In genomic region chr6:51551267-51551802, GRCm38 (mm10) we compare ENCODE assay signal across 26 mouse cellular contexts. TPM values are rescaled to one million over a fixed set of nuclear protein-coding genes. Genes with fewer than 3 reads are reported as not detected.
DNase-seq lines count a peak whose midpoint lies in the region; ATAC-seq and TF ChIP-seq lines count a peak whose summit lies in the region.
"Had no signal": no experiment of that assay in that cellular context is flagged by ENCODE, and none has a peak within 500 bp of the region (broad histone marks: within the 10 kb centered on the region; RNA-seq: fewer than 3 reads in every experiment).

No protein-coding gene starts in this region.

- no peak overlapping the region for H3K4me2 ChIP-seq in liver, postnatal 0 days (ENCODE audit: low read depth, low read length)
- no peak overlapping the region for H3K4me2 ChIP-seq in liver, embryonic 12.5 days
- no peak overlapping the region for H3K4me2 ChIP-seq in midbrain, embryonic 16.5 days (ENCODE audit: low read length)
- H3K4me2 ChIP-seq: embryonic facial prominence, embryonic 15.5 days; heart, embryonic 13.5 days; hindbrain, embryonic 12.5 days; kidney, embryonic 15.5 days; limb, embryonic 12.5 days; liver, embryonic 11.5 days; lung, embryonic 14.5 days had no signal

- H3K36me3 ChIP-seq in liver, postnatal 0 days (replicated peaks; ENCODE audit: insufficient read depth, low read length) = 0 out of 2 replicates have a peak, but pooled peaks cover 2% of the 10 kb centered on the region
- H3K36me3 ChIP-seq in liver, embryonic 12.5 days = no peaks in the 10 kb centered on the region
- no peaks in the 10 kb centered on the region; the same call in 1 of the 2 replicates for H3K36me3 ChIP-seq in macrophage (ENCODE audit: inconsistent target)
- no peaks in the 10 kb centered on the region for H3K36me3 ChIP-seq in midbrain, embryonic 16.5 days (ENCODE audit: control insufficient read depth, insufficient read depth, low read length)
- H3K36me3 ChIP-seq: embryonic facial prominence, embryonic 15.5 days; hindbrain, embryonic 12.5 days; kidney, embryonic 15.5 days; limb, embryonic 12.5 days had no signal

- no peak for ATAC-seq in liver, postnatal 0 days
- no peak for ATAC-seq in liver, embryonic 12.5 days
- no peak for ATAC-seq in cerebellum, adult (ENCODE audit: insufficient number of reproducible peaks, low FRiP score, low TSS enrichment)
- ATAC-seq in midbrain, embryonic 16.5 days = no peak
- ATAC-seq: forebrain, embryonic 14.5 days; intestine, postnatal 0 days had no signal

- peaks cover 98% of the 10 kb centered on the region for H3K79me2 ChIP-seq in macrophage (ENCODE audit: inconsistent target)

- H3K9ac ChIP-seq in liver, postnatal 0 days (replicated peaks) = no peak overlapping the region
- H3K9ac ChIP-seq in liver, embryonic 12.5 days = no peak overlapping the region
- no peak overlapping the region for H3K9ac ChIP-seq in midbrain, embryonic 16.5 days (ENCODE audit: low read depth, low read length)
- H3K9ac ChIP-seq: embryonic facial prominence, embryonic 15.5 days; heart, embryonic 13.5 days; hindbrain, embryonic 12.5 days; kidney, embryonic 15.5 days; limb, embryonic 12.5 days; lung, embryonic 14.5 days had no signal

- H3K27ac ChIP-seq in liver, postnatal 0 days (ENCODE audit: low read depth) = peak overlapping the region; percentile 34; the same call in 1 of the 2 replicates
- no peak overlapping the region for H3K27ac ChIP-seq in liver, embryonic 12.5 days
- peak overlapping the region; percentile 52 for H3K27ac ChIP-seq in macrophage
- no peak overlapping the region for H3K27ac ChIP-seq in midbrain, embryonic 16.5 days (ENCODE audit: low read length)
- H3K27ac ChIP-seq: embryonic facial prominence, embryonic 15.5 days; heart, adult 2 months; heart, embryonic 13.5 days; hindbrain, embryonic 12.5 days; kidney, embryonic 15.5 days; limb, embryonic 12.5 days; midbrain, embryonic 10.5 days had no signal

- no peak for DNase-seq in liver, postnatal 0 days
- peak; percentile 56 for DNase-seq in adipocyte (ENCODE audit: low spot score)
- no peak for DNase-seq in heart, postnatal 36 days
- DNase-seq: cerebellum, adult 8-10 months; cerebellum, postnatal 36 days; gastrocnemius, postnatal 14 days; heart, adult 2 months; heart, postnatal 14 days; kidney, postnatal 36 days; lung, embryonic 14.5 days; right cerebral cortex, postnatal 14 days; spleen, adult 18-20 months; thymus, postnatal 25 days had no signal

- H3K9me3 ChIP-seq in liver, postnatal 0 days (ENCODE audit: low read length) = no peaks in the 10 kb centered on the region
- no peaks in the 10 kb centered on the region for H3K9me3 ChIP-seq in liver, embryonic 12.5 days (replicated peaks)
- H3K9me3 ChIP-seq in midbrain, embryonic 16.5 days (replicated peaks; ENCODE audit: control insufficient read depth, low read length, poor library complexity, severe bottlenecking) = no peaks in the 10 kb centered on the region
- H3K9me3 ChIP-seq: embryonic facial prominence, embryonic 15.5 days; heart, embryonic 13.5 days; hindbrain, embryonic 12.5 days; kidney, embryonic 15.5 days; limb, embryonic 12.5 days; midbrain, embryonic 10.5 days had no signal

- 46% methylated on average over 10 of the region's 10 CpGs for WGBS in liver, postnatal 0 days (ENCODE audit: insufficient replicate concordance)
- WGBS in liver, embryonic 12.5 days (ENCODE audit: insufficient replicate concordance) = 50% methylated on average over 10 of the region's 10 CpGs
- WGBS in macrophage (ENCODE audit: missing documents) = 37% methylated on average over 10 of the region's 10 CpGs
- 91% methylated on average over 10 of the region's 10 CpGs for WGBS in midbrain, embryonic 16.5 days

- no peaks in the 10 kb centered on the region for H3K27me3 ChIP-seq in liver, postnatal 0 days (ENCODE audit: insufficient read depth, low read length)
- no peaks in the 10 kb centered on the region for H3K27me3 ChIP-seq in liver, embryonic 12.5 days (replicated peaks)
- H3K27me3 ChIP-seq in midbrain, embryonic 16.5 days (ENCODE audit: control insufficient read depth, insufficient read depth, low read depth, low read length) = no peaks in the 10 kb centered on the region
- H3K27me3 ChIP-seq: embryonic facial prominence, embryonic 15.5 days; heart, embryonic 13.5 days; hindbrain, embryonic 12.5 days; kidney, embryonic 15.5 days; limb, embryonic 12.5 days had no signal

- TF ChIP-seq CTCF in liver, postnatal 0 days (IDR thresholded peaks at IDR 0.05; ENCODE audit: low read depth) = no peak

- intact Hi-C loops in heart, postnatal 36 days (cut with DNase I) = loop anchor here (5.0 kb wide), 1 partner anchor 39 kb away; no protein-coding TSS in a partner anchor

- H3K4me1 ChIP-seq in liver, postnatal 0 days (ENCODE audit: insufficient read depth) = no peaks in the 10 kb centered on the region
- H3K4me1 ChIP-seq in liver, embryonic 12.5 days = no peaks in the 10 kb centered on the region
- H3K4me1 ChIP-seq in midbrain, embryonic 16.5 days (ENCODE audit: control insufficient read depth, insufficient read depth, low read length) = no peaks in the 10 kb centered on the region
- H3K4me1 ChIP-seq: embryonic facial prominence, embryonic 15.5 days; hindbrain, embryonic 12.5 days; kidney, embryonic 15.5 days; limb, embryonic 12.5 days; midbrain, embryonic 10.5 days had no signal

- TF ChIP-seq EP300 in liver, postnatal 0 days (IDR thresholded peaks at IDR 0.05; ENCODE audit: low read depth) = no peak

- H3K4me3 ChIP-seq in liver, postnatal 0 days (ENCODE audit: low read depth, low read length) = no peak overlapping the region
- no peak overlapping the region for H3K4me3 ChIP-seq in liver, embryonic 12.5 days
- no peak overlapping the region for H3K4me3 ChIP-seq in macrophage (ENCODE audit: inconsistent target)
- no peak overlapping the region for H3K4me3 ChIP-seq in midbrain, embryonic 16.5 days (ENCODE audit: low read depth, low read length)
- H3K4me3 ChIP-seq: embryonic facial prominence, embryonic 15.5 days; heart, adult 2 months; heart, embryonic 13.5 days; hindbrain, embryonic 12.5 days; kidney, embryonic 15.5 days; limb, embryonic 12.5 days; midbrain, embryonic 10.5 days had no signal

RNA-seq across cellular contexts. Expression of gene Snx10, which starts 27.6 kb away (rescaled TPM):
- polyA plus RNA-seq in liver, postnatal 0 days (2015; fragmentation: Nextera tagmentation; extraction: Ambion mirVana) = 15.3 and 17.7 TPM in 2 replicates
- polyA plus RNA-seq in liver, embryonic 12.5 days (2016; fragmentation: Nextera tagmentation; extraction: Ambion mirVana) = 5.2 and 5.4 TPM in 2 replicates
- total RNA-seq in macrophage (2018; cell fraction: chromatin; rRNA removed) = 100 to 1,000 TPM in 23 of 26 experiments, 10 to 100 TPM in 3; 73.8 to 511 (median 250) TPM
- 100 to 1,000 TPM in 17 of 26 experiments, 10 to 100 TPM in 9; 73.4 to 231 (median 154) TPM for total RNA-seq in macrophage (2018; cell fraction: cytosol; rRNA removed)
- 100 to 1,000 TPM in 25 of 26 experiments, 10 to 100 TPM in 1; 84.6 to 517 (median 229) TPM for total RNA-seq in macrophage (2018; cell fraction: nucleus; rRNA removed)
- polyA plus RNA-seq in macrophage (2018) = 66.2 to 91.7 TPM (median 66.3 TPM) in 3 replicates
- polyA plus RNA-seq in midbrain, embryonic 16.5 days (2015; fragmentation: Nextera tagmentation; extraction: Ambion mirVana) = 68.9 and 70.6 TPM in 2 replicates
- total RNA-seq in heart, postnatal 36 days (2021) = 10 to 100 TPM; 11.7 to 12.6 TPM

Comparison
In these comparisons a context has a peak if more than half of its experiments do, and no peak if none do; other contexts are left out.
1. H3K27ac ChIP-seq: peak in liver, postnatal 0 days (single experiment) and macrophage (single experiment); none in liver, embryonic 12.5 days (single experiment) and midbrain, embryonic 16.5 days (single experiment).